Mouse (Mus musculus) telencephalon, adult 2 months (tissue): ENCODE measurements at regions not wholly inside any gene's neighbourhood (a gene's known extent, or its start where the extent isn't known, plus 50 kb on each side); places are given as distances from the start of the nearest gene placed in this dataset.

ENCODE experiments used
- DNase-seq: peaks from one replicate; pipeline ENCODE4 v3.0.0-alpha.2; 2011; ENCODE audit warnings: low read depth, low spot score

GRCm38 (mm10) chr4:16820371-16820770, 2784.9 kb upstream of the Gm12353 start:
- DNase-seq, result no peak

DNA sequence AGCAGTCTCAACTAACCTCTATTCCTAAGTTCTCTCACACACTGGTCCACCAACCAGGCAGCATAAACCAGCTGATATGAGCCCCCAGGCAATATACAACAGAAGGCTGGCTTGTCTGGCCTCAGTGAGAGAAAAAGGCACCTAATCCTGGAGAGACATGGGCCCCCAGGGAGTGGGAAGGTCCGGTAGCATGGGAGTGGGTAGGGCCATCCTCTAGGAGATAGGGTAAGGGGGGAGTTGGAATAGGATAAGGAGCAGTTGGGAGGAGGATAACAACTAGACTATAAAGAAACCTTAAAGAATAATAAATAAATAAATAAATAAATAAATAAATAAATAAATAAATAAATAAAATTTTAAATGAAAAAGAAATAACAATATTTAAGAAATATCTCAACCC, 2773.7 kb upstream of the Gm12353 start:
- DNase-seq, result no peak

- peak; percentile 85 for DNase-seq
Observed at GRCm38 (mm10) chr4:16848096-16848495, 2757.2 kb upstream of the Gm12353 start.

DNA sequence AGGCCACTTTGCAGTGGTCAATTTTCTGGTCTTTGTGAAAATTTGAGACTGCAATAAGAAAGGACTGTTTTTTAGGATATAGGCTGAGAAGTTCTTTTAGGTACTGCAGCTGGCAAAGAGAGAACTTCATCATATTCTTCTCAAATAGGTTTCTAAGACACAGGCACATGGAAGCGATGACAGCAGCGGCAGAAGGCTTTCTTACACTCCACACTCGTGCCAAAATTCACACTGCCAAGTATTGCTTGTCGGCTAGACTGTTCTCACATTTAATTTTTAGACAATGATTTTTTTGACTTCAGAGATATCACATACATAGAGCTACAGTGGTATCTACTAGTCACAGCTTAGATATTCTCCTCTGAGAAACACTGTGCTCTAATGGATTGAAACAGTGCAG, 2752.6 kb upstream of the Gm12353 start:
- peak; percentile 87 for DNase-seq
